Mouse (Mus musculus) frontal cortex, adult (tissue): ENCODE measurements around the gene Slc45a1.

ENCODE experiments used
- ATAC-seq: cut with Nextera tagmentation; 2 replicates; pipeline ENCODE4 v1.9.2; 2017; ENCODE audit warnings: mild to moderate bottlenecking, moderate library complexity, mixed read lengths; ENCODE audit not compliant: low TSS enrichment

Slc45a1 gene

DNA sequence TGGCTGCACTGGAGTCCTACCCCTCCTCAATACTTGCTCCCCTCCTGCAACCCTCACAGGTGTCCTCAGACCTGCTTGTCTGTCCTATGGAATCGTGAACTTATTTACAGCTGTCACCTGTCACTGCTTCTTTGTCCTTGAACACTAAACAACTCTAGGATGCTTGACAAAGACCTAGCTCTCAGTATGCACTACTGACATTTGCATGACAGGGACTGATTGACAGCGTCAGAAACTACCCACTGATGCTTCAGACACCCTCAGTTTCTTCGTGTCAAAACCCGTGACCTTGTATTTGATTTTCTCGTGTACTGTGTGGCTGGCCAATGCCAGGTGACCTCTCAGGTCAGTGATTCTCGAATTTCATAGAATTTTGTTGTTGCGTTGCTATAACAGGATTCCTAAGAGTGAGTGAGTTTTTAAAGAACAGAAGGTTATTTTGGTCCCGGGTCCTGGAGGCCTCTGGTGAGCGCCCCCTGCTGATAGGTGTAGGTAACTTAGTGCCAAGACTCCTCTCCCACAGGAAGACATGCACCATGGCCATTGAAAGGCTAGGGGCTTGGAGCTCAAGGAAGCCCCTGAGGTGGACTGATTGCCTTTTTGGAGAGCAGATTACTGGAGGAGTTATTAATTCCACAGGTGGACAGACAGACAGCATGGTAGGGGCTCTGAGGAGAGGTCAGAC lies 8.1 kb upstream of the Slc45a1 start:
- ATAC-seq = no peak

DNA sequence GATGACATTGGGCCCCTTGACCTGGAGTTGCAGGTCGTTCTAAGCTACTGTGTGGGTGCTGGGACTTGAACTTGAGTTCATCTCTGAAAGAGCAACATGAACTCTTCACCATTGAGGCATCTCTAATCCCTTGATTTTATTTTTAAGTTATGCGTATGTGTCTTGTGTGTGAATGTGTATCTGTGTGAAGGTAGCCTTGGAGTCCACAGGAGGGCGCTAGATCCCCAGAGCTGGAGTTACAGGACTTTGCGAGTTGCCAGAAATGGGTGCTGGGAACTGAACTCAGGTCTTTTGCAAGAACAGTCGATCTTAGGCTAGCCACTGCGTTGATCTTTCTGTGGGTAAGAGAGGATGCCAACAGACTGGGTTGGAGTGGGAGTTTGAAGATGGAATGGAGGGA lies 4.5 kb upstream of the Slc45a1 start:
- no peak for ATAC-seq

DNA sequence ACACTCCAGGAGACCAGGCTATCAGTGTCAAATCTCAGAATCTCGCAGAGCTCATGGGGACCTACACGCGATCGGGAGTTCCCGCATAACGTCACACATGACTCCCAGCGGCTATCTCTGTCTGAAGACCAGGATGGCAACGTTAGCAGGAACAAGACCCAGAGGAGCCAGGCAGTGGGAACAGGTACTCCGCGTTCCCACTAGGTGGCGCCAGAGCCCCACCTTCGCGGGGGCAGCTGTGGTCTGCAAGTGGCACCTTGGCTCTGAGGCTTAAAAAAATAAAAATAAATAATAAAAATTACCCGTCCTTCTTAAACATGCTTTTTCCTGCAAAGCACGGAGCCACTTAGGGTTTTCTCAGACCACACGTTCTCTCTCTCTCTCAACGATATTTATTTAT lies 4.0 kb upstream of the Slc45a1 start:
- ATAC-seq = peak; percentile 62

DNA sequence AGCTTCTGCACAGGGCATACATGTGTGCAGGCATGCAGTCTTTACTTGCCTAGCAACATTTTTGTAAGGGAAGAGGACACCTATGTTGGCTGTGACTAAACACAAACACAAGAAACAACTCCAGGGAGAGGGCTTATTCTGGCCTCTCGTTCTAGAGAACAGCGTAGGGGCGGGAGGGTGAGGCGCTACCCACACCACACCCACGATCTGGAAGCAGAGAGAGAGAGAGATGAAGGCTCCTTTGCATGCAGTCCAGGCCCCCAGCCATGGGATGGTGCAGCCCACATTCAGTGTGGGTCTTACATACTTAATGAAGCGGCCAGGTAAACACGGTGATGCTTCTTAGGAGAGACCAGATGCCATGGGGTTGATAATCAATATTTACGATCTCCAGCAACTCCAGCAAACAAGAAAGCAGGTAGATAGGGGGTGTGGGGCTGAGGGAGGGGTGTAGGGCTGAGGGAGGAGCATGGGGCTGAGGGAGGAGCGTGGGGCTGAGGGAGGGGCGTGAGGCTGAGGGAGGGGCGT lies 1.2 kb upstream of the Slc45a1 start:
- ATAC-seq = no peak

DNA sequence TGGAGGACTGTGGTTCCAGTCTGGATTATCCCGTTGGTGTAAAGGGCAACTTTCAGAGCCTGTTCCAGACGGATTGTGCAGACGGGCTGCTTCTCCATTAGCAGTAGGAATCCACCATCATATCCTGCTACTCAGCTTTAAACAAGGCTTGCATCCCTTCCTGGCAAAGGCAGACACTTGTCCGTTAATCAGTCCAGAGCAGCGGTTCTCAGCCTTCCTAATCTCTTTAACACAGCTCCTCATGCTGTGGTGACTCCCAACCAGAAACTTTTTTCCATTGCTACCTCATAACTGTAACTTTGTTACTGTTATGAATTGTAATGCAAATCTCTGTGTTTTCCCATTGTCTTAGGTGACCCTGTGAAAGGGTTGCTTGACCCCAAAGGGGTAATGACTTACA lies 2.6 kb downstream of the Slc45a1 start:
- ATAC-seq = no peak

DNA sequence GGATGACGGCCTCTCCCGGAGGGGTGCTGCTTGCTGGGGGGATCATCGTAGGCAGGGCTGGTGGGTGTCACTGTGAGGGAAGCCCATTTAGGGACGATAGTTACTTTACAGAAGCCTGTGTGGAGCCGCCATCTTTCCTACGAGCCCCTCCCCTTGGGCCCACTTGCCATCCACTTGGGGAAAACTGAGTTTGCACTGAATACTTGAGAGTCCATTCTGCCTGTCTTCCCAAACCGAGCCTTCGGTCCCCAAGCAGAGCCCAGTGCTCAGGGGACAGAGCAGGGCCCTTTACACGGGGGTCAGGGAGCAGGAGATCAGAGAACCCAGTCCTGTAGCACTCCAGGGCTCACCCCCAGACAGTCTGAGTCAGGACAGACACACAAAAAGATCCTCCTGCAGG lies 7.7 kb downstream of the Slc45a1 start:
- no peak for ATAC-seq

DNA sequence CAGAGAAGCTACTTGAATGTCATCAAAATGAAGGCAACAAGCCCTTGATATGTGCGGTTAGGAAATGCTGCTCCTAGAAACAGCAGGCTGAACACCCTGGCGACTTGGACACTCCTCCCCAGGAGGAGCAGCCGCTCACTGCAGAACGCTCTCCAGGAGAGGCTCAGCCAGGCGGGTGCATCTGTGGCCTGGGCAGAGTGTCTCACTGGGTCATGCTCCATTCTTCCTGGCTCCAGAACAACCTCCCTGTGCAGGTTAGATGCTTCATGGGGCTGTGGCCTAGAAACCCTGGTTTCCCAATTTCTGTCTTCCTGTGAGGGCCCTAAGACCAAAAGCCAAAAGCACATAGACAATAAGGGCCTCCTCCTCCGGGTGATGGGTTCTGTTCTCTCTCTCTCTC lies 15.3 kb downstream of the Slc45a1 start:
- no peak for ATAC-seq

DNA sequence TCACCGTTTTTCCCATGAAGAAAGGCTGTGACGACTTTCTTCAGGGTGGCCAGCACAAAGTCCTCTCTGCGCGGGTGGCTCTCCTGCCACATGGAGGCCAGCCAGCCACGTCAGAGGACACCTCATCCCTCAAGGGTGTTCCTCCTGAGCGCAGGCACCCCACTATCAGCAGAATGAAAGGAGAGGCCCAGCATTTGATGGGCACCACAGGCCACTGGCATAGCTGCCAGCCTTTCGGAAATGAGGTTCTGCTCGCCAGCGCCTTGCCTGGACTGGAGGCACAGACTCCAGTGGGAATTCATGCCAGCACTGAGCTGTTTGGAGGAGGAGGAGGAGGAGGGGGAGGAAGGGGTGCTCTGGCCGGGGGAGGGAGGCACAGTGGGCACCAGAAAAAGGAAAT lies 16.4 kb downstream of the Slc45a1 start:
- ATAC-seq = no peak

DNA sequence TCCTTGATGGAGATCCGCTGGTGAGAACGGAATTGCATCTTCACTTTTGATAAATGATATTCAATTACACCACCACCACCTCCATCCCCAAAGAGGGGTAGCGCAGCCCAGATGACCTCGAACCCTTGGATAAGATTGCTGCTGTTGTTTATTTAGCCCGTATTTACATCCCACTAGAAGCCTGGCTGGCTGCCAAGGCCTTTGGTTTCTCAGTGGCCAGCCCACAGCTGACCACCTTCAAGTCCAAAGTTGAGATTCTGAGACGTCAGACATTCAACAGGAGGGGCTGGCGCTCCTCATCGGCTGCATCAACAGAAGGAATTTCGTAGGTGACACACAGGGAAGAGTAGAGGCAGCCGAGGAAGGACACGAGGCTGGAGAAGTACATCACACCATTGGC lies 22.7 kb downstream of the Slc45a1 start:
- no peak for ATAC-seq

DNA sequence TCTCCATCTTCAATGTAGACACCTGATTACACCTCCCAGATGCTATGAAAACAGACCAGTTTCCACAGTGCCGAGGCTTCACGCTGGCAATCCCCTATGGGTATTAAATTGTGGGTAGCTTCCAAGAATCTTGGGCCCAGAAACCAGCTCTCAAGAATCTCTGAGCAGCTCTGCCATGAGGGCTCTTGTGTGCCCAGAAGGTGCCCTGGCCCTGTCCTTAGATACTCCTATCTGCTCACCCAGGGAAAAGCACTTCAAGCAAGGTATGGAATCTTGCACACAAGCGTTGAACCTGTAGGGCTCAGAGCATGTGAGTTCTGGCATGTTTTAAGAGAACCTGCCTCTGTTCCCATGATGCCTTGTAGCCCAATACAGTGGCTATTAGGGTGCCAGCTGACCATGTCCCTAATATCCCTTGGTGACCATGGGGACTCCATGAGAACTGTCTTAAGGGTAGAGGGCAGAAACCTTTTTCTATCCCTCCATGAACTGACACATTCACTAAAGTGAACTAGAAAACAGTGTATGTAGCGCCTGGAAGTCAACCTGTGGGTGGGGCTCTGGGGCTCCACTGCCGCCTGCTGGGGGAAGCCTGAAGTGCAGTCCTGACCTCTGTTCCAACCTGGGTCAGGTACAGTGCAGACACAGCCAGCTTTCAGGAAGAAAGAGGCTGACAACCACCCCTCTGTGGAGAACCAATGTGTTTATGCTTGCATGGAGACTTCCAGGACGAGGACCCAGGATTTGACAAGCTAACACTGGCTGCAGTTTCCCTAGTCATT lies 25.8 kb downstream of the Slc45a1 start:
- ATAC-seq = 0 out of 2 replicates have a peak, but pooled peaks have one; percentile 14

DNA sequence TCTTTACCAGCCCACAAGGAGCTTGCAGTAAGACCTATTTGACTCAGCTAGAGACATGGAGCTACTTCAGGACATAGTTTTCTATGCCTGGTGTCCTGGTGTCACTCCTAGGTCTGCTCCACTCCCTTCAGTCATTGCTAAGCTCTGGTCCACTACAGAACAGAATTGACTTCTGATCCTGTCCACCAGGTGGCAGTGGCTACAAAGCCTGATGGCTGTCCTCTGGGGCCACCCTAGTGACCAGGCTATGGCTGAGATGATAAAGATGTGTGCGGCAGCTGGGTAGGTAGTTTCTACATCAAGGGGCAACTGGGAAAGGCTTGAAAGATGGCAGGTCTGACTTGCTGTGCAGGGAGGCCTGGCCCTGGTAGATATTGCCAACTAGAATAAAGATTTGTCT lies 26.5 kb downstream of the Slc45a1 start:
- peak; percentile 50; the same call in 1 of the 2 replicates for ATAC-seq

DNA sequence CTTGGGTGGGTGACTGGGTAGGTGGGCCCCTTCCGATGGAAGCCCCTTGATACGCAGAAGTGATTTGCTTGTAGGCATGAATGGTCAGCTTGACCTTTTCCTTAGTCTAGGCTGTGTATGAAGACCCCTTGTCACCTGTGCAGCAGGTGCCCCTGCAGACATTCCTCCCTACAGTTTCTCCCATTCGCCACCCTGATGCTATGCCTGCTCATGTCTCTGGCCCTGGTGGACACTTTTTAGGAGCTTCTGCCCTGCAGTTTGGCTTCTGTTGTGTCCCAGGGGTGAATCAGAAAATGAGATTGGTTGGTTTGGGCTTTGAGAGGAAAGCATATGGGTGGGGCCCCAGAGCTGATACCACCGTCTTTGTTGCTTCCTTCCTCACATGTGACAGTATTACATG lies 27.0 kb downstream of the Slc45a1 start:
- ATAC-seq = no peak

DNA sequence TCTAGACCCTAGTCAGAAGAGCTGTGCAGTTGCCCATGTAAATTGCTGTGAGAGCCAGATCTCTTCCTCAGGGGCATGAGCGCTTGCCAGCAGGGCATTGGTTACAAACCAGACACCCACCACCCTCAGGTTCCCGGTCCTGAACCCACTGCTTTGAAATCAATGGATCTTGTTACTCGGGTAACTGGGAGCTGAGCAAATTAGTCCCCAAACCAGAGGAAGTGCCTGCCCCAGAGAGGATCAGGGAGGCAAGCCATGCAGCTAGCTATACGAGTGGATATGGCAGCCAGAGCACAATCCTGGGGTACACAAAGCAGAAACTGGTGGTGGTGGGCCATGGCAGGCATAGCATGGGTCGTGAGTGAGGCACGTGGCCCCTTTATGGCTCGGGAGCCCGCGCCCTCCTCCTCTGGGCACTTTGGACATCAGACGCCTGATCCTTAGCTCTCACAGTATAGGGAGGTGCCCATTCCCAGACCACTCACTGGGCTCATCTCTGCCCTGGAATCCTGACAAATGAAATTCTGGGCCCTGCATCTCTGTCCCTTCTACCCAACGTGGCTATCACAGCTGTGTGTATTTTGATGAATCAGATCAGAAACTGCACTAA lies 27.7 kb downstream of the Slc45a1 start:
- no peak for ATAC-seq

DNA sequence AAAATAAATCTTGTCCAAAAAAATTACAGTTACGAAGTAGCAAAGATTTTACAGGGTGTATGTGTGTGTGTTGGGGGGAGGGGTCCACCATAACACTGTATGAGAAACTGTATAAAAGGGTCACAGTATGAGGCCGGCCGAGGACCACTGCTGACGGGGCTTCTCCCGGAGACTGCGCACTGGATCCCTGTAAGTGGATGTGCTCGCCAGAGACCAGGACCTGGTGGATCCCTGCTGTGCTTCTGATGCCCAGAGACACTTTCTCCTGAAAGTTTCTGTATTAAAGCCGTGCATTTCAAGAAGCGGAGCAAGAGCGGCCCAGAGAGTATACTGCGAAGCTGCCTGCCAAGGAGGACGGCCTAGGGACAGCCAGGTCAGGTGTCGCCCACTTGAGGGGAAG lies 29.3 kb downstream of the Slc45a1 start:
- no peak for ATAC-seq

DNA sequence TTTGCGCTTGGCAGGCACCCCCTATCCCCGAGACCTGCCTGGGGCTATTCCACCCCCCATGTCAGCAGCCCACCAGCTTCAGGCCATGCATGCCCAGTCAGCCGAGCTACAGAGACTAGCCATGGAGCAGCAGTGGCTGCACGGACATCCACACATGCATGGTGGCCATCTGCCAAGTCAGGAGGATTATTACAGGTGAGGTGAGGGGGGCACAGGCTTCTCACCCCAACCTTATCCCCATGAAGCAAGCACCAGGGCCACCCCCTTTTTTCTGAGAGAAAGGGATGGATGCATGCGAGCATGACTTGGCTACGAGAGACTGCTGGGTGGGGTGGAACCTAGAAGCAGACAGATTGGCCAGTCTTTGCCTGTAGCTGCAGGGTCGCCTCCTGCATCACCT lies 33.0 kb downstream of the Slc45a1 start:
- no peak for ATAC-seq

DNA sequence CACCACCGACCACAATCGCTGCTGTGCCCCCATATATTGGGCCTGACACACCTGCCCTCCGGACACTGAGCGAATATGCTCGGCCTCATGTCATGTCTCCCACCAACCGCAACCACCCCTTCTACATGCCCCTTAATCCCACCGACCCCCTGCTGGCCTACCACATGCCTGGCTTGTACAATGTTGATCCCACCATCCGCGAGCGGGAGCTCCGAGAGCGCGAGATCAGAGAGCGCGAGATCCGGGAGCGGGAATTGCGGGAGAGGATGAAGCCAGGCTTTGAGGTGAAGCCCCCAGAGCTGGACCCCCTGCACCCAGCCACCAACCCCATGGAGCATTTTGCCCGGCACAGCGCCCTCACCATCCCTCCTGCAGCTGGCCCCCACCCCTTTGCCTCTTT lies 35.1 kb downstream of the Slc45a1 start:
- ATAC-seq = no peak

DNA sequence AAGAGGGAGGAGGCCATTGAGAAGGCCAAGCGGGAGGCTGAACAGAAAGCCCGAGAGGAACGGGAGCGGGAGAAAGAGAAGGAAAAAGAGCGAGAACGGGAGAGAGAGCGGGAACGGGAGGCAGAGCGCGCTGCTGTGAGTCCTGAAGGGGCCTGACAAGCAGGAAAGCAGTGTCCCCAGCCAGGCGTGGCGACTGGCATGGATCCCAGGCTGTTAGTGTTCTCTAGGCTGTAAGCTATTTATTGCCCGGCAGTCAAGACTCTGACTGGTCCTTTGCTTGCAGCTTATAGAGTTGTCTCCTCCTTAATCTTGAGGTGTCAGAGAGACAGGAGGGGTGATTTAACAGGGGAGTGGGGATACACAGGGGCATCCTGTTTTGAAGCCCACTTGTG lies 35.9 kb downstream of the Slc45a1 start:
- ATAC-seq = no peak

DNA sequence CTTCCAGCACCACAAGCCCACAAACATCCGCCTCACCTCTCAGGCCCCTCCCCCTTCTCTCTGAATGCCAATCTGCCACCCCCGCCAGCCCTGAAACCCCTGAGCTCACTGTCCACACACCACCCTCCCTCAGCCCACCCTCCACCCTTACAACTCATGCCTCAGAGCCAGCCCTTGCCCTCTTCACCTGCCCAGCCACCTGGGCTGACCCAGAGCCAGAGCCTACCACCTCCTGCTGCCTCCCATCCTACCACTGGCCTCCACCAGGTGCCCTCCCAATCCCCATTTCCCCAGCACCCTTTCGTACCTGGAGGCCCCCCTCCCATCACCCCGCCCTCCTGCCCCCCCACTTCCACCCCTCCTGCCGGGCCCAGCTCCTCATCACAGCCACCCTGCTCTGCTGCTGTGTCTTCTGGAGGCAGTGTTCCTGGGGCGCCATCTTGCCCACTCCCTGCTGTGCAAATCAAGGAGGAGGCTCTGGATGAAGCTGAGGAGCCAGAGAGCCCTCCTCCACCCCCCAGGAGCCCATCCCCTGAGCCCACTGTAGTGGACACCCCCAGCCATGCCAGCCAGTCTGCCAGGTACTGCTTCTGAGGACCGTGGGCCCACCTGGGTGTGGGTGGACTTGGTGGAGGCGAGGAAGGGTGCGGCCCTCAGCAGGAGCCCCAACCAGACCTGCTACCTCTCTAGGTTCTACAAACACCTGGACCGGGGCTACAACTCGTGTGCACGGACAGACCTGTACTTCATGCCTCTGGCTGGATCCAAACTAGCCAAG lies 36.5 kb downstream of the Slc45a1 start:
- no peak for ATAC-seq

DNA sequence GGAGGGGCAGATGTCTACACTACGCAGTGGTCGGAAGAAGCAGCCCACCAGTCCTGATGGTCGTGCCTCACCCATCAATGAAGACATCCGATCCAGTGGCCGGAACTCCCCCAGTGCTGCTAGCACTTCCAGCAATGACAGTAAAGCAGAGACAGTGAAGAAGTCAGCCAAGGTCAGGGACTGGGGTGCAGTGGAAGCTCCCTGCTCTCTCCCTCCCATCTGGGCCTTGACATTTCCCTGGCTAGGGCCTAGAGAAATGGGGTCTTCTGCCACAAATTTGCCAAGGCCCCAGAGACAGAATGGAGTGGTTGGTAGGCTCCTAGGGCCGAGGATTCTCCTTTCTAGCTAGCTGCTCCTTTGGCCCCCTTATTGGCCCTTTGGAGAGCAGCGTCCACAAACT lies 38.3 kb downstream of the Slc45a1 start:
- no peak for ATAC-seq

DNA sequence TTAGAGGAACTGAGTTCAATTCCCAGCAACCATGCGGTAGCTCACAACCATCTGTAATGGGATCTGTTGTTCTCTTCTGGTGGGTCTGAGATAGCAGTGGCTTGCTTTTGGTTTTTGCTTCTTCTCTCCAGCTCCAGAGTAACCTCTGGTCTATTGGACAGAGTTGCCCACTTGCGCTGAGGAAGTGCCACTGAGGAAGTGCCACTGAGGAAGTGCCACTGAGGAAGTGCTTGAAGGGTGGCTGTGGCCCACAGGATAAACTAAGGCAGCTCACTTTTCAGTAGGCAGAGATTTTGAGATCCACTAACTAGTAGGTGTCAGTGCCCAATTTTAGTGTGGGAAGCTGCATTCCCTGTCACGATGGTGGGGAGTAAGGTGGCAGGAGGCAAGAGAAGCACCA lies 43.3 kb downstream of the Slc45a1 start:
- no peak for ATAC-seq

DNA sequence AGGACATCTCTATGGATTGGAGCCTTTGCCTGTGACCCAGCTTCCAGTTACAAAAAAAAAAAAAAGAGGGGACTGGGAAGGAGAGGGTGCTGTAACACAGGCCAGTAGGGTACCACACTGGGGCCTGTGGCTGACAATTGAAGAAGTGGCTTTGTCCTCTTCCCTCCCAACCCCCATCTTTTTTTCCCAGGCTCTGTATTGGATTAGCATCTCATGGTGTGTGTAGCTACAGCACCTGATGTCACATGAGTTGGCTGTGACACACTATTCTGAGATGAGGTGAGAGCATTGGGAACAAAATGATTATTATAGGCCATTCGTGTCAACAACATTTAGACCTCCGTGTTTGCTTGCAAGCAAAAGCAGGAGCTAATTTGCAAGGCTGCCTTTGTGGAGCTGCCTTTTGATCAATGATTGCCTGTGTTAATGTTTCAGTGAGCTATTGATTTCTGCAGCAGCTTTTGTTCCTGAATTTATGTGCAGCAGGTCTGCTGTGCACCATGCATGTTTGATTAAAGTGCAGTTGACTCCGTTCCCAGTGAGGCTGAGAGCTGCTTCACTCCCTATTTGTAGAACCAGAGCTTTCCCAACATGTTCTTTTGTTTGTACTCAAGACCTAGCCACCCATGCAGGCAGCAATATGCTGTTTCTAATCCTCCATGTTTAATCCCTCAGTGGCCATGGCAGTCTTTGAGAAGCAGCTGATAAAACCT lies 45.4 kb downstream of the Slc45a1 start:
- peak; percentile 25; the same call in 1 of the 2 replicates for ATAC-seq
